Mouse (Mus musculus) heart, adult 2 months (tissue): Measurements from ENCODE around the gene Cntn6.

Experiments
- CTCF ChIP-seq: fragments of 200-600 bp; IDR thresholded peaks from 2 replicates; pipeline ENCODE4 v1.8.1; 2022; ENCODE audit warnings: antibody characterized with exemption, mild to moderate bottlenecking, moderate library complexity
- EP300 ChIP-seq: fragments of 200-500 bp; IDR thresholded peaks from 2 replicates; pipeline ENCODE4 v1.6.1; 2011; ENCODE audit warnings: low read depth, low read length, control low read depth; ENCODE audit not compliant: insufficient read depth
- POLR2A ChIP-seq: fragments of 200-500 bp; IDR thresholded peaks from 2 replicates; pipeline ENCODE4 v1.6.1; 2011; ENCODE audit warnings: mild to moderate bottlenecking, low read depth, low read length, control low read depth; ENCODE audit not compliant: insufficient read depth

DNA sequence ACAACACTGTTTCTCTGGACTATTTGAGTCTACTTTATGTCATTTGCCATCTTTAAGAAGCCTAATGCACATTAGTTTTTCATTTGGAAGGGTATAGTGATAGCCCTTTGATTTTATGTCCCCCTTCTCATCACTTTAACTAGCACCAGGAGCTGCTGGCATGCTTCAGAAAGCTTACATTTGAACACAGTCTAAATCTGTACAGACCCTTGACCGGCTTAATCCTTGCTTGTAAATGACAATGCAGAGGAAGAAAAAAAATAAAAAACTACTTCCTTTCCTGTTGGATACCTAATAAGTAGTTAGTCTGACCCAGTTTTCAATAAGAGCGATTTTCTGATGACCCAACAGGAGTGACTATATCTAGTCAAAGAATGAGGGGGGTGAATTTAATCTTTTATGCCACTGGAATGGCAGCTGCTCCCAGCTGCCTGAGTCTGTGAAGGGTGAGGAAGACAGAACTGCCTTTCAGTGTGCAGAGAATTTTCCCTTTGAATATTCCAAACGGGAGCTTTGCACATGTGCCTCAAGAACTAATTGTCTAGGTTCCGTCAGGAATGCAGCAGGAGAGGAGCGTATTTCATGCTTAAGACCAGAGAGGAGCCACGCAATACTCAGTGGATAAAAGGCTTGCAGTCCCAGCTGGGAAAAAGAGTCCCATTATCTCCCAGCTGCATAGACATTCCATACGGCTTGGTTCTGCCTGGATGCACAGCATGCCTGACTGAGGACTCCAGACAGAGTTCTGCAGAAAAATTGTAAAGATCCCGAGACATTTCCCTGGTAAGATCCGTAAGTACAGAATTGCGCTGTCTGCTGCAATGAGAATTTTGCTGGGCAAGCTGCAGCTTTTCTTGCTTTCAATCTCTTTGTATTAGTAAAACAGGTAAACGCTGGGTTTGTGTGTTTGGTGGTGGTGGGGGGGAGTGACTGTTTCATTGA lies at the start of gene Cntn6:
- no peak for TF ChIP-seq CTCF
- no peak for TF ChIP-seq POLR2A
- TF ChIP-seq EP300: no peak
